Mouse (Mus musculus) embryonic fibroblast, embryonic 13.5 days (primary cell): ENCODE measurements around the gene Atf2.

Experiments used
- CTCF ChIP-seq: IDR thresholded peaks from 2 replicates; pipeline ENCODE4 v1.5.1; 2011; ENCODE audit warnings: mild to moderate bottlenecking, control low read depth, low read length, moderate library complexity, borderline replicate concordance; ENCODE audit not compliant: insufficient read depth
- POLR2A ChIP-seq: IDR thresholded peaks from 2 replicates; pipeline ENCODE4 v1.6.1; 2011; ENCODE audit warnings: low read depth, mild to moderate bottlenecking, control low read depth, low read length, moderate library complexity

DNA sequence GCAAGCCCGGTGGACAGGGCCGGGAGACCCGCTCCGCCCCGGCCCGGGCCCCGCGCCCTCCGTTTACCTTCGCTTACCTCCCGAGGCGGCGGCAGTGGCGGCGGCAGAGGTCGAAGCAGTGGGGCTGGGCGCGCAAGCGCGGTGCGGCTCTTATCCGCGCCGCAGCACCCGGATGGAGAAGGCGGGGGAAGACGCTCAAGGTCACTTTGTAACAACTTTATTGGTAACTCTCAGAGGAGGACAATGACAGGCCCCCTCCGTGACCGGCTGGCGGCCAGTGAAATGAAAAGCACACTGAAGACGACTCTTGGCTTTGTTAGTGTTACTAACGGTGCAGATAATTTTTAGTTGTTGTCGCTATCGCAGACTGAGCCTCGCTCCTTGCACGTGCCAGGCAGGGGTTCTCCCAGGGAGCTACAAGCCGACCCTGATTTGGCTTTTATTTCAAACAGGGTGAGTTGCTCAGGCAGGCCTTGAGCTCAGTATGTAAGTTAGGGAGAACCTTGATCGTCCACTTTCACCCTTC is 18.8 kb upstream of the Atf2 start, which contains the start of gene Atp5g3:
- TF ChIP-seq CTCF = no peak
- TF ChIP-seq POLR2A = peak; percentile 89
